Mouse (Mus musculus) liver, postnatal 0 days (tissue): Measurements from ENCODE around the gene 1190002N15Rik.

Experiments
- CTCF ChIP-seq: sonication (generic); IDR thresholded peaks from 2 replicates; pipeline ENCODE4 v1.5.1; 2016; ENCODE audit warnings: antibody characterized with exemption, low read depth
- EP300 ChIP-seq: IDR thresholded peaks from 2 replicates; pipeline ENCODE4 v1.6.1; 2016; ENCODE audit warnings: antibody characterized with exemption, low read depth, mild to moderate bottlenecking

- TF ChIP-seq CTCF = no peak
- TF ChIP-seq EP300 = no peak
Measured at GRCm38 (mm10) chr9:94568386-94568785, 30.5 kb upstream of the 1190002N15Rik start.
